Mouse (Mus musculus) right cerebral cortex, adult 2 months (tissue): ENCODE measurements around the gene Adss.
"Not testable (repeated sequence)": the region's sequence is repeated elsewhere in the genome, so short reads cannot be mapped to it uniquely, and the experiment has no call there.

Experiments used
- DNase-seq, 2 experiments: peaks; one replicate each; pipeline ENCODE4 v3.0.0; 2021 to 2022; ENCODE audit warnings: low spot score in 2 of 2

Gene Adss

GRCm38 (mm10) chr1:177796193-177796939 is at the start of gene Adss:
TSS of gene Adss (minus strand) at chr1:177796511.
- peak; percentile 95 for DNase-seq

DNA sequence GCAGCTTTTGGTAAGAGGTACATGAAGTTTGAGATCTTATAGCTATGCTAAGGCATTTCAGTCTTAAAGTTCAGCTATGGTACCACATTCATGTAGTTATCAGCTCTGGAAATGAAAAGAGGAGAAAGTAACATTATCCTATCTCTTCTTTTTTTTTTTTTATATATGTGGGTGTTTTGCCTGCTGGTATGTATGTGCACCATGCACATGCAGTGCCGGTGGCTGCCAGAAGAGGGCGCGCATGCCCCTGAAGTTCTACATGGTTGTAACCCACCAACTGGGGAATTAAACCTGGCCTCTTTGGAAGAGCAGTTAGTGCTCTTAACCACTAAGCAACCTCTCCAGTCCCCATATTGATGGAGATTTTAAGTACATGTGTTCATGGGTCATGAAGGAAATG is 49.5 kb upstream of the Adss start:
- not testable (repeated sequence) for DNase-seq

GRCm38 (mm10) chr1:177827776-177828175 is 31.5 kb upstream of the Adss start:
- DNase-seq, result not testable (repeated sequence)

DNA sequence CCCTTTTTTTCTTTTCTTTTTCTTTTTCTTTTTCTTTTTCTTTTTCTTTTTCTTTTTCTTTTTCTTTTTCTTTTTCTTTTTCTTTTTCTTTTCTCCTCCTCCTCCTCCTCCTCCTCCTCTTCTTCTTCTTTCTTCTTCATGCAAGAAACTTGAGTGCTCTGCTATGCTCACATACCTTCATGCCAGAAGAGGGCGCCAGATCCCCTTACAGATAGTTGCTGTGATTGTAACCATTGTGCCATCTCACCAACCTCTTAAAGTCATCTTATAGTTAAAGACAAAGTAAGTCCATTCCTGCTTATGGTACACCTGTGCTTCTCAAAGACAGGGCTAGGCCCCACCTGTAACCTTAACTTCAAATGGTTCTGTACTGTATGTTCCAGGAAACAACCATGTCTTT is 10.5 kb upstream of the Adss start:
- not testable (repeated sequence) for DNase-seq

DNA sequence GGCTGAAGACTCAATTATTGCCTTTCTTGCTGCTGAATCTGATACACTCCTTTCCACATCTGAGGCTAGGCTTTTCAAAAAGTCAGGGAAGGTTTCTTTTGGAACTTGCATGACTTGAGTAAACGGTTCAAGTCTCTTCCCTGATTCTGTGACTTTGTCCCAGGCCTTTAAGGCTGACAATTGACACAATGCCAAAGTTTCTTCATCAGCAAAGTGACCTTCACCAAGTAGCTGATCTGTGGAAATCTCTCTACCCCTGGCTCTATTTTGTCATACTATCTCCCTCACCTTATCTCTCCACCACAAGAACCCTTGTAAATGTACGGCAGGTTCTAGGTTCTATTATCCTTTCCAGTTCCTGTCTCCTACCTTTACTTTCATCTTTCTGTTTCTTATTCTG is 7.2 kb upstream of the Adss start:
- no peak for DNase-seq

- no peak for DNase-seq
These were observed 942 bp upstream of the Adss start for GRCm38 (mm10) chr1:177797151-177797755.

DNA sequence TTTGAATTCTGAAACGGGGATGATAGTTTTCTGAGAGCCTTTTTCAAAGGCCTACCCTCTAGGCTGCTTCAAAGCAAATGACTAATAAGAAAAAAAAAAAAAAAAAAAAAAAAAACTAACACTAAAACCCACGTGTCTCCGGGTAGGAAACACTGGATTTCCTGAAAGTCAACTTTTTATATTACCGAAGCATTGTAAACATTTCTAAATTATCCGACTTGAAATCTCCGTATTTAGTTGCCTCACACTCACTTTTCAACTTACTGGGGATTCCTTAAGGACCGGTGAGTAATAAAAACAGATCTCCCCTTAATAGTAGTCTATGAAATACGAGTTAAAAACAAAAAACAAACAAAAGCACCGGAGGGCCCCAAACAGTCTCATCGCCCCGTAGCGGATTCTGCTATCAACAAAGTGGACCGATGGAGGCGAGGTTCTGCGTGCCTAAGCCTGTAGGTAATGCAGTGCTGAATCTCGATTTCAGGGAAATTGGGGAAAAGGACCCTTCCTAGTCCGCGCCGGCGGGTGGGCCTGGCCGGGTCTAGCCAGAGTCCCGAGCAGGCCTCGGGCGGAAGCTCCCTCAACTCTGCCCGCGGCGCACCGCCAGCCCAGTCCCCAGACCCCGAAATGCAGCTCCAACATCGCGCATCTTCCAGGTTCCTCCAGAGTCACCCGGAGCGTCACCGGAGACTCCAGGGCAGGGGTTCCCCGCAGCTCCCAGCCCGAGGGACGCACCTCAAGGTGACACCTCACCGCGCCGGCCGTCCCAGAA is 704 bp downstream of the Adss start:
- DNase-seq, result peak; percentile 48 to 52

- DNase-seq, result peak in 1 of 2 experiments; percentile 7
These were observed 1.4 kb downstream of the Adss start for GRCm38 (mm10) chr1:177794866-177795265.

DNA sequence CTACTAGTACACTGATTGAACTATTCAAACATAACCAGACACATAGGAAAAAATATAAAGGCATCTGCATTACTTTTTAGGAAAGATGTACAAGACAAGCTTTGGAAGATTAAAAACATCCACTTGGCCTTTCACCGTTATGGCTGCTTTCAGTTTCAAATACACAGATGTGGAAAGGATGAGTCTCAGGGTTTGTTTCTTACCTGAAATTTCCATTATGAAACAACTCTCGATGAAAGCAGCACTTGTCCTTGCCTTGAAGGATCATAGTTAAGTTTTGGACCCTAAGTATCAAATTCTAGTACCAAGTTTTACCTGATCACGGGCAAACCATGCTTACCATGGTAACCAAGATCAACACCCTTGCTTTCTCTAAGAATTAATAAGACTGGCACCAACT is 3.5 kb downstream of the Adss start:
- no peak for DNase-seq

DNA sequence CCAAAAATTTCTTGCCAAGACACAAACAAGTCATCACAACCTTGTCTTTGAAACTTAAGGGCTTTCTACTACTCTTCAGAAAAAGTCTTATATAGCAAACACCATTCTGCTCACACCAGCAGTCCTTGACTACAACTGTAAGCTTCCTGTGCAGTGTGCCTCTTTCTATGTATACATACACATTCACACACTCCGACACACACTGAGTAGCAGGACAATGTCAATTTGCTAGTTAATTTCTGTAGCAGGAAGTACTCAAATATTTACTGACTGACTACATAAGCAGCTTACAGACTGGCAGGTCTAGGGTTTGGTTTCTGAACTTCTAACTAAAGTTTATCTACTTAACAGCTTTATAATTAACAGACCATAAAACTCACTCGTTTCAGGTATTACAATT is 18.9 kb downstream of the Adss start:
- DNase-seq, result no peak

- DNase-seq, result no peak
These were observed 27.4 kb downstream of the Adss start for GRCm38 (mm10) chr1:177768931-177769330.

DNA sequence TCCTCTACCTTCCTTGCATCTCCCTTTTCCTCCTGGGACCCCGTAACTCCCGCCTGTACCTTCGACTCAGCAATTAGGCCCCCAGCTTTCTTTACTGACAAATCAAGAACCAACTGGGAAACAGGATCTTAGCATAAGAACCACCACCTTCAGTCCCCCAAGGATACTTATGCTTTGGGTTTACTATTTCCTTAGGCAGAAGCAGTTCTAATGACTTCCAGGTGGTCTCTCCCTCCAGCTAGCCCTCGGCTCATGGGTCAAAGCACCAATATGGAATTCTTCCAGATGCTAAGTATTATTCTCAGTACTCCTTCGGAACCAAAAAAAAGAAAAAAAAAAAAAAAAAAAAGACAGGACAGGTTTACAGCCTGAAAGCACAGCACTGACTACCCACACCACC is 39.1 kb downstream of the Adss start:
- no peak for DNase-seq

DNA sequence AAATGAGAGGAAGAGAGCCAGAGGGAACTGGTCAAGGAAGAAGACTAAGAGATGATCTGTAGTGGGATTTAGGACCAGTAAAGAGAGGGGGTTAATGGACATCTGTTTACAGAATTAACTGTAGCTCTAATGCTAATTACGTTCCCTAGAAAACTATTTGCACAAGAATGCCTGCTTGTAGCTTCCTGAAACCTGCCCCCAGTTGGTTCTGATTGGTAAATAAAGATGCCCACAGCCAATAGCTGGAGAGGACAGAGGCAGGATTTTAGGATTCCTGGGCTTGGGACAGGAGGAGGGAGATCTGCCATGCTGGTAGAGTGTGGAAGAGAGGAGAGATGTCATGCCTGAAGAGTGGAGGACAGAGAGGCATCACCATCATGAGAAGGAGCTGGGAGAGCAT is 42.8 kb downstream of the Adss start:
- no peak for DNase-seq

GRCm38 (mm10) chr1:177747869-177748540 is 48.3 kb downstream of the Adss start:
- no peak for DNase-seq

GRCm38 (mm10) chr1:177744521-177745325 is 51.6 kb downstream of the Adss start:
- no peak for DNase-seq

DNA sequence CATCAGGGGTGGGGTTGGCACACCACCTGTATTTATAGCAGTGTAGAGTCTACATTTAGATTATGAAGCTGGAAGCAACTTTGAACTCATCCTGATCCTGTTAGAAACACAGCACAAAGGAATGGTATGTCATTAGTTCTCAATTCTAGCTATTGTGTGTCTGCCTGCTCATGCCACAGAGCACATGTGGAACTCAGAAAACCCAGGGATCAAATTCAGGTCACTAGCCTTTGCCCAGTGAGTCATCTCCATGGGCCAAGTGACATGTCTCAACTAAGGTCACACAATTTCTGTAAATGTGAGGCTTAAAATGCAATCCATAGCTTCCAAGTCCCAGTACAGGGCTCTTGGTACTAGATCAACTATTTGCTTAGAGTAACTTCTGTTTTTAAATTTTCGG is 54.2 kb downstream of the Adss start:
- DNase-seq, result no peak

DNA sequence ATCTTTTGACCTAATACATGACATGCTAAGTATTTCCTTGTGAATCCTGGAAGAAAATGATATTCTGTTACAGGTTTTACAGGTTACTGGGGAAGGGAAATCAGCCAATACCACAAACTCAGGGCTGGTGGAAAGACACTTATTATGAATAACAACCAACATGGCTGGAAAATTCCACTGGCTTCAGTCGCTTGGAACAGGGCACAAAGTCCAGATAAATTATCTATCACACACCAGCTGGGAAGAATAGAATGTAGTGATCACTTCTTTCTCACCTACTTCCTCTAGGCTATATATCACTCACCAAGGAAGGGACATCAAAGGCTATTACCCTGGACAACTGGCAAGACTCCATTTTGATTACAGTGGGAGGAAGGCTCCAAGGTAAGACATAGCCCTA is 55.6 kb downstream of the Adss start:
- DNase-seq, result no peak

- no peak for DNase-seq
These were observed 58.7 kb downstream of the Adss start for GRCm38 (mm10) chr1:177737505-177738105.

GRCm38 (mm10) chr1:177731973-177732372 is 64.3 kb downstream of the Adss start:
- no peak for DNase-seq

DNA sequence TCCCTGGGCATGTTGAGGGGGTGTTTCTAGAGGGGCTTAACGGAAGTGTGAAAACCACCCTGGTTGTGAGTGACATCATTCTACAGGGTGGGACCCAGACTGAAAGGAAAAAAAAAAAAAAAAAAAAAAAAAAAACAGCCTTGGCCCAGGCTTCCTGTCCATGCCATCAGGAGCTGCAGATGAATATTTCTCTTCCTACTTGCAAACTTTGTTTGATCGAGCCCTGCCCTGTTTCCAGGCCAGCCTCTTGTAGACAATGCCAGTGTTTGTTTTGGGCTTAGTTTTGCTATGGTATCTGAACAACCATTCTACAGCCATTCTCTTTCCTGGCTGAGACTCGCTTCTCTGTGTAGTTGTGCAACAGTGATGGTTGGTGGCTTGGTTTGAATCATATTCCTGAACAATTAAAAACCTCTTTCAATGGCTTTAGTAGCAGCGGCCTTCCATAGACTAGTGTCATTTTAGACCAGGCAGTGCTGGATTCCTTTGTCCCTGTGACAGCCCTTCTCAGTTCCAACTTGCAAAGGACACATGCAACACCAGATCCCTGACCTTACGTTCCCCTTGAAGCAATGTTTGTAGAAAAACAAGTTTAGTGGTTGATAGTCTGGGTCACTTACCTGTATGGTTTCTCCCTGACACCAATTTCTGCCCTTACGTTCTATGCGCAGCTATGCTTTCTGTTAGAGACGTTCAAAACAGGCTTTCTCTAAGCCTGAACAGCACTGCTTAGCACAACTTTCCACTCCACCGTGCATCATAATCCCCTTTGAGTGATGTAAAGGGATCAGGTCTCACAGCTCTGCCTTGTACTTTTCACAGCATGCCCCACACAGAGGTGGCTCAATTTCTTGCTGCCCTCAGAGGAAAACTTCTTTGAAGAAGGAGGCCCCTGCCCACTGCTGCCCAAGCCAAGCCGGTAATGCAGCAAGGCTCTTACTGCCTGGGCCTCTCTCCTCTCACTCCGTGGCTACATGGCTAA is 67.0 kb downstream of the Adss start, which contains the start of gene 1700016C15Rik:
TSS of gene 1700016C15Rik (plus strand) at position 772 of the 982 bp plus-strand sequence.
- no peak for DNase-seq
